Mouse (Mus musculus) ES-Bruce4 (cell line): ENCODE results near the gene Ptprt.

ENCODE experiments used
- CTCF ChIP-seq: IDR thresholded peaks from one replicate; pipeline ENCODE4 v1.8.1; 2011; ENCODE audit warnings: low read depth, low read length
- EP300 ChIP-seq: IDR thresholded peaks from 2 replicates; pipeline ENCODE4 v1.6.1; 2011; ENCODE audit warnings: low read depth, low read length; ENCODE audit not compliant: insufficient read depth

DNA sequence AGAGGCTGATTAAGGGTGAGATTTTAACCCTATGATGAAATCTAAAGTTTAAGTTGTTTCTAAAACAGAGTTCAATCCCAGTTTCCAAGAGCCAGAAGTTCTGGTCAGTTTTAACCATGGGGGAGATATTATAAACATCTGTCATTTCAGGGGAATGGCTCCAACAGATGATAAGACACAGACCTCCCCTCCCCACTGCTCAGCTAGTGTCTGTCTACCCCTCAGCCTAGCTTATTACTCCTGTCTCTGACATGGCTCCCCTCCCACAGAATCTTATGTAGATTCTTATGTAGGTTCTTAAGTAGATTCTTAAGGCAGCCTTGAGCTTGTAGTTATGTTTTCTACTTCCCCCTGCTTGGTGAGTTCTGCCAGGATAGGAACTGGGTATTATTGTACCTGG, 1180.5 kb downstream of the Ptprt start:
- TF ChIP-seq EP300 (no peak), CTCF (no peak)
